Mouse (Mus musculus): ENCODE results near the gene Cacna1c.

GRCm38 (mm10) chr6:119191478-119191877, 4.7 kb downstream of the Cacna1c start:
- TF ChIP-seq CTCF (conservative IDR thresholded peaks at IDR 0.05; ENCODE audit: low read length): no peak
- TF ChIP-seq POU5F1 (IDR thresholded peaks at IDR 0.05; ENCODE audit: borderline replicate concordance, low read length): no peak
- no peak for TF ChIP-seq NANOG (IDR thresholded peaks at IDR 0.05; ENCODE audit: borderline replicate concordance, low read length)
